Mouse (Mus musculus) cerebellum, adult 2 months (tissue): ENCODE measurements around the gene Angptl1.

ENCODE experiments used
- CTCF ChIP-seq: fragments of 200-500 bp; IDR thresholded peaks from 2 replicates; pipeline ENCODE4 v1.5.1; 2011; ENCODE audit warnings: low read depth, mild to moderate bottlenecking, control low read depth, low read length, moderate library complexity, borderline replicate concordance; ENCODE audit not compliant: insufficient read depth
- POLR2A ChIP-seq: fragments of 200-500 bp; IDR thresholded peaks from 2 replicates; pipeline ENCODE4 v1.6.1; 2011; ENCODE audit warnings: low read length, control low read depth, borderline replicate concordance; ENCODE audit not compliant: insufficient read depth

- no peak for TF ChIP-seq CTCF
- no peak for TF ChIP-seq POLR2A
Measured at GRCm38 (mm10) chr1:156813485-156813884, 24.9 kb upstream of the Angptl1 start.
